Comparison of ENCODE assay signal across 9 mouse cellular contexts in genomic region chr6:103519596-103519995, GRCm38 (mm10).
"Had no signal": no experiment of that assay in that cellular context is flagged by ENCODE, and none has a peak within 500 bp of the region (broad histone marks: within the 10 kb centered on the region; RNA-seq: fewer than 3 reads in every experiment).

No protein-coding gene starts in this region.

- DNase-seq: kidney, postnatal 10 days; kidney, postnatal 36 days; layer of hippocampus, postnatal 36 days; left cerebral cortex, postnatal 4 days; liver, postnatal 0 days; lung, embryonic 14.5 days; right cerebral cortex, adult 18-20 months; thymus, adult 18-20 months; thymus, postnatal 4 days had no signal
